Mouse (Mus musculus): ENCODE results near the gene Olfr371.

Gene Olfr371

DNA sequence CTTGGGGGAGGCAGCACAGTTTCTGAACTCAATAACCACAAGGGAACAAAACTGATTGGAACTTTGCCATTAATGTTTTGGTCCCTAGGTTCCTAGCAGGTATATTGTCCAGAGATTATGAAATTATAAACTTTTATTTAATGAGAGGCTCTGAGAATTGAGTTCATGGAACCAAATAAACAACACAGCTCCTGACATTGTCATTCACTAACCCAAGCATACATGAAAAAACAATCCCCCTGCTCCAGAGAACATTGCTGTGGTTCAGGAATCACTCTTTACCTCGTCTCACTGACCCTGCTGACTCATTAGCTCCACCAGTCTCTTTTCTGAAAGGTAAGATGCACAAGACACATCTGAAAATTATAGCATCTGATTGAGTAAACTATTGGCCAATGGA, at the start of gene Olfr371:
TSS of gene Olfr371 (plus strand) at position 301 of the 400 bp plus-strand sequence.
- no peak for DNase-seq (ENCODE audit: low spot score)

DNA sequence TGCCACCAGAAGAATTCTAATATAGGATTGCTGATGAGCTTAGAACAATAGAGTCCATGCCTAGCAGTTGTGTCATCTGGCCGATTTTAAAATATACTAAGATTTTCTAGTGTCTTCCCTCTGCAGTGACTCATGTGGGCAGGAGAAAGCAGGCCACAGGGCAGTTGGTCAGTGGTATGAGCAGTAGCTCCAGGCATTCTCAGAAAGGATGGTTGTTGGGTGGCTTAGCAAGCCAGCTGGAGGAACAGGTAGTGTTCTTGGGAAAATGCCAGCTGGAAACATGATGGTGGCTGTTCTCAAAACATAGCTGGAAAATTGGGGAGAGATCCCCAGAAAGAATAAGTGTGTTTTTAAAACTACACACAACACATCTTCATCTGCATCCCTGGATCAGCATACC, 33.4 kb upstream of the Olfr371 start:
- DNase-seq (ENCODE audit: low spot score): no peak

DNA sequence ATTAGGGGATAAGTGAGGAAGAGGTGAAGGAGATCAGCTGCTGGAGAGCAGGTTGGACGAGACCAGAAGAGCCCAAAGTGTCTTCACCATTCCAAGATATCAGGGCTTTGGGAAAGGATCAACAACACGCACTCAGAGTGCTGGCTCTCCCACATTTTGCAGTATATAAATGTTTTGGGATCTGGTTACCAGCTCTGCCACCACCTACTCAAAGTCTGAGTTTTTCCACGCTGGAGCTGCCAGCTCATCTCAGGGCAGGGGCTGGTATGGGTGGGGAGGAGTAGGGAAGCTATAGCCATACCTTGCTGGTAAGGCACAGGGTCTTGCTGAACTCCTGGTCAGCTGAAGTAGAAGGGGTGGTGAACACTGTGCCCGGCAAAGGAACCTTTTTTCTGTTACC, 5.6 kb upstream of the Olfr371 start:
- no peak for DNase-seq (ENCODE audit: low spot score)

DNA sequence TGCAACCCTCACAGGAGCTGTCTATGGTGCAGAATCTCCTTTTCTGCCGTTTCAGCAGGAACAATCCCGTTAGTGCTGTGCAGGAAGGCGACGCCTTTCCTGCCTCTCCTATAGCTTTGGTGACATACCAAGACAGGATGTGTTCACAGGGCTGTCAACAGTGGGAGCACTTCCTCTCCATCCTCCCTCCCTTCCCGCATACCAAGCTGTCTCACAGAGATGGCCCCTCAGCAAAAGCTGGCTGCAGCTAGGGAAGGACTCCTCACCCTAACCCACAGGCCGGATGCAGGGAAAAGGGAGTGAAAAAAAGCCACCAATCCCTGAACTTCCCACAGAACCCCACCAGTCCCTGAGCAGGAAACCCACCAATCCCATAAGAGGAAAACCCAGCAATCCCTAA, 4.8 kb upstream of the Olfr371 start:
- DNase-seq (ENCODE audit: low spot score): no peak

DNA sequence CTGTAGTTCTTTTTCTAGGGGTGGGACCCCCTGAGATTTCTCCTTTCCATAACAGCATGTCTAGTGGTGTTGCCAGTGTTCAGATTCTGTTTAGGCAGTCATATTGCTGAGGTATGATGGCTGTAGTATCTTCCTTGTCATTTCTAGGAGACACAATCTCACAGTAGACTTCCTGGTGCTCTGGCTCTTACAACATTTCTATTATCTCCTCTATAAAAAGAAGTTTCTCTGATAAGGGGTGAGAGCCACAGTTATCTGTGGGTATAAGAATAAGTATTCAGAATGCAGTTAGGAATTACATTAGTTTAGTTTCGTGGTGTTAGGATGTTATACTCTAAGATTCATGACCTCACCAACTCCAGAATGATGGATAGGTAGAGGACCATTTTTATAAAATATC, 1.5 kb downstream of the Olfr371 start:
- DNase-seq (ENCODE audit: low spot score): no peak
